Mouse (Mus musculus) c-Kit-positive CD71-positive TER-119-negative erythroid progenitor cells, embryonic 14.5 days (primary cell): ENCODE results near the gene Pnpla8.

Experiments used
- DNase-seq: peaks from one replicate; pipeline ENCODE4 v3.0.0-alpha.2; 2013; ENCODE audit warnings: low read depth

Gene Pnpla8

DNA sequence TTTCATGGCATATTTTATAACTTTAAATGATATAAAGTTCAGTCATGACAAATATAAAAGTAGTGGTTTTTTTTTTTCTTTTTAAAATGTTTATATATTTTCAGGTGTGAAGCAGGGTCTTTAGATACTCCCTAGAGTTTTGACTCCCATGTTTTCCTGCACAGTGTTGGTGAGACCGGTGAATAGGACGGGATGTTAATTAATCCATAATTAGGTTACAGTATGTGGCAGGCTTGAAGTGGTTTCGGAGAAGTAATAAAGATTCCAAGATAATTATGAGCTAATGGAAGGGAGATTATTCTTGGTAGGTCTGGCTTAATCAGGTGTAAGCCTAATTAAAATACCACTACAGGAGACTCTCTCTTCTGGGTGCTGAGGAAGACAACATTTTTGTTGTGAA is 125.0 kb downstream of the Pnpla8 start:
- no peak for DNase-seq

GRCm38 (mm10) chr12:44355116-44355515 is 133.9 kb downstream of the Pnpla8 start:
- no peak for DNase-seq

DNA sequence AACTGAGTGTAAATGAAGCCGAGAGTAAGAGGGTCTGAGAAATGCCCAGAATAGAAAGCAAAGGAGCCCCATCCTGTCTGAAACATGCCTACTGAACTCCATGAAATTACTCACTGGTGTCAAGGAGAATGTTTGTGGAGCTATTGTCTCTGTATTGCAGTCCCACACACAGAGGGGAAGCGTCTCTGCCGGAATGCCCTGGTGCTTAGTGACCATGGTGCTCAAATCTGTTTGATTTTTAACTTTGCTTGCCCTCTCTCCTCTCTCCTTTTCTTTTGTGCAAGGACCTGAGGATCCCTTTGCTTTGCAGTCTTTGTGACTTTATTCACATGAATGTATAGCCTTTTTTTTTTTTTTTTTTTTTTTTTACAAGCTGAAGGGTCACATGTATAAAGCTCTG is 136.3 kb downstream of the Pnpla8 start:
- DNase-seq, result no peak

GRCm38 (mm10) chr12:44357881-44358280 is 136.7 kb downstream of the Pnpla8 start:
- no peak for DNase-seq

GRCm38 (mm10) chr12:44371076-44371710 is 150.0 kb downstream of the Pnpla8 start:
- DNase-seq, result no peak
